Mouse (Mus musculus) hindbrain, postnatal 0 days (tissue): ENCODE measurements around the gene Xndc1. TPM values are rescaled to one million over a fixed set of nuclear protein-coding genes. Genes with fewer than 3 reads are reported as not detected.

Experiments
- ATAC-seq: fragments of 200-750 bp; cut with Nextera tagmentation; 2 replicates; pipeline ENCODE4 v1.8.0; 2017; ENCODE audit warnings: mild to moderate bottlenecking, moderate TSS enrichment, moderate library complexity
- DNase-seq: peaks from one replicate; pipeline ENCODE4 v3.0.0-alpha.2; 2015; ENCODE audit warnings: low spot score
- H3K27ac ChIP-seq: fragments of 300-500 bp; sonication (generic); 2 replicates; pipeline ENCODE4 v1.5.1; 2014; ENCODE audit warnings: mild to moderate bottlenecking
- H3K27me3 ChIP-seq: fragments of 300-500 bp; sonication (generic); 2 replicates; pipeline ENCODE4 v1.6.1; 2014; ENCODE audit warnings: low read length, mixed read lengths; ENCODE audit not compliant: insufficient read depth
- H3K36me3 ChIP-seq: fragments of 300-500 bp; sonication (generic); 2 replicates; pipeline ENCODE4 v1.6.1; 2014; ENCODE audit warnings: low read length, mixed read lengths; ENCODE audit not compliant: insufficient read depth
- H3K4me1 ChIP-seq: fragments of 300-500 bp; sonication (generic); 2 replicates; pipeline ENCODE4 v1.6.1; 2014; ENCODE audit warnings: antibody characterized with exemption, low read length, mixed read lengths; ENCODE audit not compliant: insufficient read depth
- H3K4me2 ChIP-seq: fragments of 300-500 bp; sonication (generic); 2 replicates; pipeline ENCODE4 v1.6.1; 2014; ENCODE audit warnings: low read depth, mild to moderate bottlenecking, low read length, moderate library complexity, mixed read lengths
- H3K4me3 ChIP-seq: fragments of 300-500 bp; sonication (generic); 2 replicates; pipeline ENCODE4 v1.5.1; 2014; ENCODE audit warnings: low read length
- H3K9ac ChIP-seq: fragments of 300-500 bp; sonication (generic); replicated peaks from 2 replicates; pipeline ENCODE4 v1.6.1; 2014; ENCODE audit warnings: mild to moderate bottlenecking, low read length, moderate library complexity, mixed read lengths
- H3K9me3 ChIP-seq: fragments of 300-500 bp; sonication (generic); 2 replicates; pipeline ENCODE4 v1.6.1; 2016; ENCODE audit warnings: low read length, mixed read lengths
- CTCF ChIP-seq: IDR thresholded peaks from 2 replicates; pipeline ENCODE4 v1.5.1; 2016; ENCODE audit warnings: antibody characterized with exemption, control low read depth, low read depth
- WGBS: fragments of 180-500 bp; shearing (Covaris S2); extraction: QIAGEN DNeasy Blood & Tissue Kit; methylation state at CpG from one replicate; pipeline ENCODE4 v1.1.7; 2014; 5-methylcytosine and 5-hydroxymethylcytosine counted together
- polyA plus RNA-seq: library from polyadenylated mRNA; unstranded; fragments of >200 nt; fragmentation: Nextera tagmentation; extraction: Ambion mirVana; gene quantifications from 2 replicates; pipeline ENCODE4 v1.2.1, GENCODE M21; 2015
- total RNA-seq: library from RNA; depleted of rRNA; stranded (reverse); fragments of >200 nt; gene quantifications from 2 replicates; pipeline ENCODE4 v1.2.3, GENCODE M21; 2014

The Xndc1 gene
- total and polyA plus RNA-seq, 2 experiments from 2014 or later: 15.8 to 22.6 TPM

GRCm38 (mm10) chr7:102108206-102108605 is 42.9 kb downstream of the Xndc1 start:
- Histone ChIP-seq H3K9me3 (no peaks in the 10 kb centered on the region), H3K4me3 (no peak overlapping the region), H3K27ac (no peak overlapping the region), H3K4me1 (no peaks in the 10 kb centered on the region), H3K9ac (no peak overlapping the region), H3K27me3 (no peaks in the 10 kb centered on the region), H3K36me3 (no peaks in the 10 kb centered on the region), H3K4me2 (no peak overlapping the region)
- TF ChIP-seq CTCF: no peak
- no peak for DNase-seq
- no peak for ATAC-seq
- 89% methylated on average over 1 of the region's 1 CpGs for WGBS

- Histone ChIP-seq H3K4me2 (no peak within 1 kb of the TSS), H3K27ac (no peak within 1 kb of the TSS), H3K27me3 (no peaks in the 10 kb centered on the region), H3K4me3 (no peak within 1 kb of the TSS), H3K9me3 (no peaks in the 10 kb centered on the region), H3K36me3 (no peaks in the 10 kb centered on the region), H3K9ac (no peak within 1 kb of the TSS), H3K4me1 (no peaks in the 10 kb centered on the region)
- no peak for TF ChIP-seq CTCF
- no peak for DNase-seq
- 74% methylated on average over 7 of the region's 7 CpGs for WGBS
- ATAC-seq: no peak
These were observed 43.9 kb downstream of the Xndc1 start, which contains the start of gene Art5 for GRCm38 (mm10) chr7:102109171-102109570. TSS of gene Art5 (minus strand) at chr7:102109489.

DNA sequence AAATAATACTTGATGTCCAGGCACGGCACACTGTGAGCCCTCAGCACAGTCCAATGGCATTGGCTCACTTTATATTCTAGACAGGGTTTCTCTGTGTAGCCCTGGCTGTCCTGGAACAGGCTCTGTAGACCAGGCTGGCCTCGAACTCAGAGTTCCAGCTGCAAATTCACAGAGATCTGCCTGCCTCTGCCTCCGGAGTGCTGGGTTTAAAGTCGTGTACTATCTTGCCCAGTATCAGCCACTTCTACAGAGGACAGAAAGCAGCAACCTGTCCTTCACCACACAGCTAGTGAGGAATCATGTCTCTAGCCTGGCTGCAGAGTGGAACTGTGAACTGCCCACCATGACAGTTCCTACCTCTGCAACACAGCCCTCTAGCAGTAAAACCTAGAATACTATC is 44.4 kb downstream of the Xndc1 start:
- no peak for ATAC-seq
- no peaks in the 10 kb centered on the region for H3K9me3 ChIP-seq
- H3K27me3 ChIP-seq: no peaks in the 10 kb centered on the region
- H3K9ac ChIP-seq: no peak overlapping the region
- no peak overlapping the region for H3K27ac ChIP-seq
- 90% methylated on average over 4 of the region's 4 CpGs for WGBS
- H3K4me1 ChIP-seq: no peaks in the 10 kb centered on the region
- no peak for TF ChIP-seq CTCF
- H3K4me2 ChIP-seq: no peak overlapping the region
- no peak for DNase-seq
- H3K4me3 ChIP-seq: no peak overlapping the region
- H3K36me3 ChIP-seq: no peaks in the 10 kb centered on the region

GRCm38 (mm10) chr7:102113151-102113729 is 47.9 kb downstream of the Xndc1 start:
- ATAC-seq: no peak
- WGBS: 82% methylated on average over 45 of the region's 45 CpGs
- no peak overlapping the region for H3K4me3 ChIP-seq

GRCm38 (mm10) chr7:102116579-102117331 is 51.4 kb downstream of the Xndc1 start, which contains the start of gene Chrna10:
TSS of gene Chrna10 (minus strand) at chr7:102116828.
- ATAC-seq: no peak
- no peaks in the 10 kb centered on the region for H3K9me3 ChIP-seq
- H3K4me2 ChIP-seq: no peak within 1 kb of the TSS
- no peaks in the 10 kb centered on the region for H3K27me3 ChIP-seq
- no peak within 1 kb of the TSS for H3K4me3 ChIP-seq
- H3K4me1 ChIP-seq: no peaks in the 10 kb centered on the region
- H3K9ac ChIP-seq: no peak within 1 kb of the TSS
- DNase-seq: no peak
- H3K36me3 ChIP-seq: peaks cover 20% of the 10 kb centered on the region
- no peak within 1 kb of the TSS for H3K27ac ChIP-seq
- TF ChIP-seq CTCF: no peak
- WGBS: 58% methylated on average over 7 of the region's 7 CpGs

More at GRCm38 (mm10) chr7:102113151-102113729, 47.9 kb downstream of the Xndc1 start:
- H3K27ac ChIP-seq: no peak overlapping the region
- DNase-seq: no peak
- no peak for TF ChIP-seq CTCF
- no peaks in the 10 kb centered on the region for H3K36me3 ChIP-seq
- H3K4me2 ChIP-seq: no peak overlapping the region
- H3K9ac ChIP-seq: no peak overlapping the region
- no peaks in the 10 kb centered on the region for H3K27me3 ChIP-seq
- H3K9me3 ChIP-seq: no peaks in the 10 kb centered on the region
- no peaks in the 10 kb centered on the region for H3K4me1 ChIP-seq

- WGBS: 78% methylated on average over 6 of the region's 6 CpGs
These were observed 52.1 kb downstream of the Xndc1 start for GRCm38 (mm10) chr7:102117382-102117781.

DNA sequence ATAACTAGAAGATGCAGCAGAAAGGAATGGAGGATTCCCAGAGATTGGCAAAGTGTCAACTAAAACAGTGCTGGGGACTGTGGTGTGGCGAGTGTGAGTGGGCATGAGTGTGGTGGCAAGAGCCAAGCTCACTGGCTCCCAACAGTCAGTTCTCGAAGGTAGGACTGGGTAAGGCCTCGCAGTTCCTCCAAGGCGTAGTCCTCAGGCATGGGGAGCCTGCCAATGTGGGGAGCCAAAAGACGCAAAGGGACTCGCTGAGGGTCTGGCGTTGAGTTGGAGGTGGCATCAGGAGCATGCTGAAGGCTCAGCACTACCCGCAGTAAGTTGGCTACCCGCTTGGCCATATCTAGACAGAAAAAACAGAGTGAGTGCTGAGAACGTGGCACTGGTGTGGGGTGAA is 55.0 kb downstream of the Xndc1 start:
- no peaks in the 10 kb centered on the region for H3K27me3 ChIP-seq
- WGBS: 91% methylated on average over 10 of the region's 10 CpGs
- no peaks in the 10 kb centered on the region for H3K4me1 ChIP-seq
- no peaks in the 10 kb centered on the region for H3K9me3 ChIP-seq
- no peak for DNase-seq
- H3K36me3 ChIP-seq: peaks cover 56% of the 10 kb centered on the region
- no peak for TF ChIP-seq CTCF
- ATAC-seq: no peak
- H3K27ac ChIP-seq: no peak overlapping the region
- no peak overlapping the region for H3K9ac ChIP-seq
- H3K4me3 ChIP-seq: no peak overlapping the region
- no peak overlapping the region for H3K4me2 ChIP-seq

More at GRCm38 (mm10) chr7:102117382-102117781, 52.1 kb downstream of the Xndc1 start:
- H3K27me3 ChIP-seq: no peaks in the 10 kb centered on the region
- no peak overlapping the region for H3K4me2 ChIP-seq
- no peaks in the 10 kb centered on the region for H3K4me1 ChIP-seq
- no peak for TF ChIP-seq CTCF
- no peak overlapping the region for H3K27ac ChIP-seq
- DNase-seq: no peak
- no peak overlapping the region for H3K9ac ChIP-seq
- no peaks in the 10 kb centered on the region for H3K9me3 ChIP-seq
- no peak overlapping the region for H3K4me3 ChIP-seq
- peaks cover 27% of the 10 kb centered on the region for H3K36me3 ChIP-seq
- no peak for ATAC-seq
